Mouse (Mus musculus) ES-Bruce4 (cell line): ENCODE measurements around the gene Gm49486. TPM values are rescaled to one million over a fixed set of nuclear protein-coding genes. Genes with fewer than 3 reads are reported as not detected.

Experiments used
- H3K27ac ChIP-seq: 2 replicates; pipeline ENCODE4 v1.5.1; 2012; ENCODE audit warnings: low read length, inconsistent platforms; ENCODE audit not compliant: insufficient read depth
- H3K27me3 ChIP-seq: 2 replicates; pipeline ENCODE4 v1.6.1; 2012; ENCODE audit warnings: mild to moderate bottlenecking, low read length, inconsistent platforms; ENCODE audit not compliant: control insufficient read depth, poor library complexity, insufficient read depth, severe bottlenecking
- H3K36me3 ChIP-seq: 2 replicates; pipeline ENCODE4 v1.6.1; 2012; ENCODE audit warnings: inconsistent platforms, mild to moderate bottlenecking, low read length, moderate library complexity; ENCODE audit not compliant: control insufficient read depth, poor library complexity, insufficient read depth, severe bottlenecking
- H3K4me1 ChIP-seq: one replicate; pipeline ENCODE4 v1.8.1; 2011; ENCODE audit warnings: low read length; ENCODE audit not compliant: control insufficient read depth, insufficient read depth
- H3K4me3 ChIP-seq: 2 replicates; pipeline ENCODE4 v1.5.1; 2011; ENCODE audit warnings: low read depth, mild to moderate bottlenecking, low read length
- H3K9ac ChIP-seq: 2 replicates; pipeline ENCODE4 v1.6.1; 2012; ENCODE audit warnings: low read depth, mild to moderate bottlenecking, inconsistent platforms; ENCODE audit not compliant: poor library complexity, severe bottlenecking
- H3K9me3 ChIP-seq: replicated peaks from 2 replicates; pipeline ENCODE4 v1.6.1; 2012; ENCODE audit warnings: mild to moderate bottlenecking, low read length, inconsistent platforms; ENCODE audit not compliant: control insufficient read depth, poor library complexity, insufficient read depth, severe bottlenecking
- CTCF ChIP-seq: IDR thresholded peaks from one replicate; pipeline ENCODE4 v1.8.1; 2011; ENCODE audit warnings: low read depth, low read length
- EP300 ChIP-seq: IDR thresholded peaks from 2 replicates; pipeline ENCODE4 v1.6.1; 2011; ENCODE audit warnings: low read depth, low read length; ENCODE audit not compliant: insufficient read depth
- POLR2A ChIP-seq: IDR thresholded peaks from one replicate; pipeline ENCODE4 v1.8.1; 2011; ENCODE audit warnings: low read length; ENCODE audit not compliant: insufficient read depth
- polyA plus RNA-seq: library from polyadenylated mRNA; stranded (reverse); fragments of >200 nt; gene quantifications from 2 replicates; pipeline ENCODE4 v1.2.4, GENCODE M21; 2011; ENCODE audit warnings: low read depth; ENCODE audit not compliant: missing spikeins, insufficient read depth, insufficient read length

The Gm49486 gene
- polyA plus RNA-seq, 1 experiment, result 1.0 TPM

GRCm38 (mm10) chr15:79261757-79262156 is 32.6 kb downstream of the Gm49486 start:
- Histone ChIP-seq H3K4me1 (peaks cover 2% of the 10 kb centered on the region), H3K36me3 (no peaks in the 10 kb centered on the region), H3K27ac (no peak overlapping the region), H3K9ac (peak overlapping the region; percentile 75), H3K4me3 (peak overlapping the region; percentile 69), H3K27me3 (peaks cover 2% of the 10 kb centered on the region; the same call in 1 of the 2 replicates), H3K9me3 (no peaks in the 10 kb centered on the region)
- peak; percentile 11 for TF ChIP-seq CTCF
- TF ChIP-seq EP300, result no peak

- TF ChIP-seq EP300, result no peak
- TF ChIP-seq CTCF, result peak; percentile 56
- no peak overlapping the region for H3K4me3 ChIP-seq
Measured at GRCm38 (mm10) chr15:79262375-79262774, 33.2 kb downstream of the Gm49486 start.

GRCm38 (mm10) chr15:79262786-79263309 is 33.7 kb downstream of the Gm49486 start:
- H3K9ac ChIP-seq, result no peak overlapping the region
- H3K27me3 ChIP-seq, result peaks cover 2% of the 10 kb centered on the region; the same call in 1 of the 2 replicates
- H3K4me3 ChIP-seq, result no peak overlapping the region
- H3K27ac ChIP-seq, result no peak overlapping the region
- TF ChIP-seq CTCF (no peak), EP300 (no peak), POLR2A (no peak)
- no peaks in the 10 kb centered on the region for H3K9me3 ChIP-seq
- no peaks in the 10 kb centered on the region for H3K36me3 ChIP-seq
- H3K4me1 ChIP-seq, result peaks cover 2% of the 10 kb centered on the region

More at GRCm38 (mm10) chr15:79262375-79262774, 33.2 kb downstream of the Gm49486 start:
- Histone ChIP-seq H3K27me3 (peaks cover 2% of the 10 kb centered on the region; the same call in 1 of the 2 replicates), H3K4me1 (peaks cover 2% of the 10 kb centered on the region), H3K9me3 (no peaks in the 10 kb centered on the region), H3K36me3 (no peaks in the 10 kb centered on the region), H3K27ac (no peak overlapping the region), H3K9ac (no peak overlapping the region)

- Histone ChIP-seq H3K9ac (no peak overlapping the region), H3K27me3 (peaks cover 2% of the 10 kb centered on the region; the same call in 1 of the 2 replicates), H3K9me3 (no peaks in the 10 kb centered on the region), H3K36me3 (no peaks in the 10 kb centered on the region), H3K4me1 (peaks cover 2% of the 10 kb centered on the region), H3K4me3 (no peak overlapping the region), H3K27ac (no peak overlapping the region)
- TF ChIP-seq CTCF (no peak), EP300 (no peak), POLR2A (no peak)
Measured at GRCm38 (mm10) chr15:79263726-79264125, 34.5 kb downstream of the Gm49486 start.

- H3K4me3 ChIP-seq, result no peak overlapping the region
- H3K9me3 ChIP-seq, result no peaks in the 10 kb centered on the region
- peaks cover 2% of the 10 kb centered on the region; the same call in 1 of the 2 replicates for H3K27me3 ChIP-seq
- H3K4me1 ChIP-seq, result no peaks in the 10 kb centered on the region
- H3K27ac ChIP-seq, result no peak overlapping the region
- no peak for TF ChIP-seq POLR2A
- TF ChIP-seq EP300, result no peak
- TF ChIP-seq CTCF, result no peak
- no peak overlapping the region for H3K9ac ChIP-seq
- H3K36me3 ChIP-seq, result no peaks in the 10 kb centered on the region
Measured at GRCm38 (mm10) chr15:79265384-79265783, 36.2 kb downstream of the Gm49486 start.

GRCm38 (mm10) chr15:79268521-79268920 is 39.3 kb downstream of the Gm49486 start:
- Histone ChIP-seq H3K27me3 (no peaks in the 10 kb centered on the region), H3K4me3 (no peak overlapping the region), H3K4me1 (no peaks in the 10 kb centered on the region), H3K27ac (no peak overlapping the region), H3K9me3 (no peaks in the 10 kb centered on the region), H3K36me3 (no peaks in the 10 kb centered on the region), H3K9ac (no peak overlapping the region)
- TF ChIP-seq EP300 (no peak), CTCF (no peak), POLR2A (no peak)
